18 mouse cellular contexts compared by ENCODE assay signal in genomic region chr14:118391561-118391960, GRCm38 (mm10).
DNase-seq lines count a peak whose midpoint lies in the region; TF ChIP-seq lines count a peak whose summit lies in the region.
"Had no signal": no experiment of that assay in that cellular context is flagged by ENCODE, and none has a peak within 500 bp of the region (broad histone marks: within the 10 kb centered on the region; RNA-seq: fewer than 3 reads in every experiment).

No protein-coding gene starts in this region.

- H3K27me3 ChIP-seq in cerebellum, adult 2 months (ENCODE audit: control insufficient read depth, insufficient read depth, low read length): no peaks in the 10 kb centered on the region; the same call in 1 of the 2 replicates
- H3K27me3 ChIP-seq: CH12.LX had no signal

- no peaks in the 10 kb centered on the region for H3K4me1 ChIP-seq in cerebellum, adult 2 months (ENCODE audit: control insufficient read depth, insufficient read depth, low read length)

- TF ChIP-seq POLR2A in cerebellum, adult 2 months (IDR thresholded peaks at IDR 0.05; ENCODE audit: borderline replicate concordance, insufficient read depth, low read length): no peak

- no peak overlapping the region for H3K27ac ChIP-seq in cerebellum, adult 2 months (ENCODE audit: insufficient read depth, low read length)

- DNase-seq in cerebellum, postnatal 10 days: peak; percentile 49 to 73
- DNase-seq in cerebellum, postnatal 25 days: no peak
- peak; percentile 17 to 36 for DNase-seq in cerebellum, postnatal 14 days
- no peak for DNase-seq in cerebellum, adult 2 months
- DNase-seq in heart, adult 11 months: peak; percentile 64
- no peak for DNase-seq in heart, postnatal 10 days
- peak; percentile 28 for DNase-seq in left cerebral cortex, postnatal 4 days
- DNase-seq in left cerebral cortex, adult 8-10 months (ENCODE audit: low spot score in 2 of 2): no peak
- DNase-seq: adrenal gland, adult 2 months; adrenal gland, adult 8-10 months; adrenal gland, postnatal 10 days; adrenal gland, postnatal 14 days; adrenal gland, postnatal 25 days; adrenal gland, postnatal 36 days; B cell, adult 2 months; cerebellum, adult 11 months; cerebellum, adult 11-12 months had no signal

- intact Hi-C loops in heart, postnatal 10 days (cut with DNase I): no loop called here
- intact Hi-C loops in left cerebral cortex, postnatal 4 days (cut with DNase I): no loop called here

- H3K4me3 ChIP-seq in cerebellum, adult 2 months (replicated peaks; ENCODE audit: insufficient read depth, low read depth, low read length): no peak overlapping the region

- 43% methylated on average over 5 of the region's 5 CpGs for WGBS in cerebellum, adult 2 months

- TF ChIP-seq CTCF in cerebellum, adult 2 months (IDR thresholded peaks at IDR 0.05; ENCODE audit: borderline replicate concordance, insufficient read depth, low read depth, low read length): no peak

Comparison
In these comparisons a context has a peak if more than half of its experiments do, and no peak if none do; other contexts are left out.
1. DNase-seq: peak in cerebellum, postnatal 10 days (2 of 2), cerebellum, postnatal 14 days (2 of 2), heart, adult 11 months (single experiment) and left cerebral cortex, postnatal 4 days (single experiment); none in cerebellum, postnatal 25 days (0 of 2), cerebellum, adult 2 months (0 of 2), heart, postnatal 10 days (0 of 2) and left cerebral cortex, adult 8-10 months (0 of 2).